Mouse (Mus musculus) testis, adult 2 months (tissue): ENCODE measurements around the gene Tmem52.

Source experiments
- CTCF ChIP-seq: fragments of 200-500 bp; IDR thresholded peaks from 2 replicates; pipeline ENCODE4 v1.5.1; 2012; ENCODE audit warnings: low read depth, mild to moderate bottlenecking, inconsistent platforms, low read length, moderate library complexity; ENCODE audit not compliant: control insufficient read depth, insufficient read depth, insufficient replicate concordance
- POLR2A ChIP-seq: fragments of 200-500 bp; IDR thresholded peaks from 2 replicates; pipeline ENCODE4 v1.6.1; 2012; ENCODE audit warnings: low read depth, mild to moderate bottlenecking, inconsistent platforms, low read length, moderate library complexity; ENCODE audit not compliant: control insufficient read depth

GRCm38 (mm10) chr4:155481381-155482124 is 12.6 kb downstream of the Tmem52 start:
- peak; percentile 93 for TF ChIP-seq CTCF
- TF ChIP-seq POLR2A: no peak
